Mouse (Mus musculus) right cerebral cortex, postnatal 36 days (tissue): Measurements from ENCODE around the gene Zranb2.
A peak's percentile ranks its signal among the peaks of the same experiment; 100 is the strongest.

Experiments used
- DNase-seq, 2 experiments: peaks; one replicate each; pipeline ENCODE4 v3.0.0; 2022; ENCODE audit warnings: low spot score in 2 of 2, mixed read lengths in 1 of 2

Zranb2 gene

DNA sequence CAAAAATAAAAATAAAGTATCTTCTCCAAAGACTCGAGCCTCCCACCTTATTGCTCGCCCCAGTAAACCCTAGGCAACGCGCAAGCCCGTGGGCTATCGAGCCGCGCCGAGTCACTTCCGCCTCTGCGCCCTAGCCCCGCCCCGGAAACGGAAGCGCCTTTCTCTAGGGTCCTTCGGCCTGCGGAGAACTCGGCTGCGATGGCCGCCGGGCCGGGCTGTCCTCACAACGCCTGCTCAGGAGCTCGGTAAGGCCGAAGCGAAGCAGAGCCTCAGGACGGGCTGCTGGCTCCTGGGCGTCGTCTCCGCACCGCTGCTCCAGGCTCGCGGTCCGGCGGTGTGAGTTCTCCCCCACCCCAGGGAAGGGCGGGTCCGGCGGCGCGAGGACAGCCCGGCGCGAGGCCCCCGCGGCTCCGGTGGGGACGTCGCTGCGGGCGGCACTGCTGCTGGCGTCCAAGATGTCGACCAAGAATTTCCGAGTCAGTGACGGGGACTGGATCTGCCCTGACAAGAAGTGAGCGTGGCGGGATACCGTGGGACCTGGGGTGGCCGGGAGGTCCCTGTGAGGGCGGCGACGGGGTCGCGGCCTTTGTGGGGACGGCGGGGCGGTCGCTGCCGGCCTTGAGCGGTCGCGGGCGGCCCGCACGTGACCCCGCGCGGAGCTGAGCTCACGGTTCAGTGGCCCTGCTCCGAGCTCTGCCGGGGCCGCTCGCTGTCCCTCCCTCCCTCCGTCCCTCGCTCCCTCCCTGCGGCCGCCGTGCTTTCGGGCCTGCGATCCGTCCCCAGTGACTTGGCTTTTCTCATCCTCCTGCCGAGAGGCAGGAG is at the start of gene Zranb2:
Gene Zranb2 (plus strand): TSS at position 197 of the 822 bp plus-strand sequence.
- peak; percentile 89 to 90 for DNase-seq

GRCm38 (mm10) chr3:157492043-157492442 is 41.9 kb upstream of the Zranb2 start:
- no peak for DNase-seq

DNA sequence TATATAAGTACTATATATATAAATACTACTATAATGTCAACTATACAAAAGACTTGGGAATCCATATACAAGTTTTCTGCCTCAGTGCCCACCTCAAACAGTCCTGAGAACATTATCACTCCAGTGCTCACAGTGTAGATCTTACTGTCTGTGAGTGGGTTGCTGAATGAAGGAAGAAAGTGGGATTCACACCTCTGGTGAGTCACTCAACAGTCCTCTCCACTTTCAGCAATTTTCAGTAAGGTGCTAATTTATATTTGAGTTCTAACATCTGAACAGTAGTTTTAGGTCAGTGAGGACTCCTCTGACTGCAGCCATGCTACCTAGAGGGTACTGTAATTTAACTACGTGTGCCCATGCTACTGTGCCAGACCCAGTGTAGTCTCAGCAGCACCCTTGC is 31.7 kb upstream of the Zranb2 start:
- DNase-seq, result no peak

GRCm38 (mm10) chr3:157514116-157514796 is 19.7 kb upstream of the Zranb2 start:
- DNase-seq, result no peak

DNA sequence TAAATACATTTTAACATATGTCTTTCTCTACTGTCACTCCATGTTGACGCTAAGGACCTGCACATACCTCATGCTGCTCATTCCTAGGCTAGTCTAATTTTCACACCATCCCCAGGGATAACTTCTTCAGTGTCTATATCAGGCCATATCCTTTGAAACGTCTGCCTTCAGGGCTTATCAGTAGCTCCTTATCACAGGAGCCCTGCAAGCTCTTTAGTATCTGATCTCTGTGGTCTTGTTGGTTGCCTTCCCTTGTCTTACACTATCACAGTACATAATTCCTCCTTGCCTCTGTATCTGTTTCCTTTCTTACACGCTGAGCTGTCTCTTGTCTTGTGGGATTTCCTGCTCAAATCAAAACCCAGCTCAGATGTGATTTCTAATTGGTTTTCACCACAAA is 17.5 kb upstream of the Zranb2 start:
- no peak for DNase-seq

DNA sequence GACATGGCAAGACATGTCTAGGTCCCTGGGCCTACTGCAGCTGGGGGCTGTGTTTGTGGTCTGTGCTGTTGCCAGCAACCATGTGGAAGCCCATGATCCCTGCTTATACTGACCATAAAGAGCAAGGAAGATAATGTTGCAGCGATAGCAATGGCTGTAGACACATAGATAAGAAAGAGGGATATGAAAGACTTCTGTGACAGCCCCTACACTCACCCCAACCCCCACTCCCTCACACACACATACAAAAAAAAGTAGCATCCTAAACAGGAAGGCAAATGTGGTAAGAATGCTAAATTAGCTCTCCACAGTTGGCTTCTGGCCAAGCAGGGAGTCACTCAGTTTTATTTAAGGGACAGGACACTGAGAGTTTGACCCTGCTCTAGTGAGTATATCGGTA is 16.0 kb upstream of the Zranb2 start:
- no peak for DNase-seq

GRCm38 (mm10) chr3:157520433-157520832 is 13.5 kb upstream of the Zranb2 start:
- peak; percentile 49 to 61 for DNase-seq

DNA sequence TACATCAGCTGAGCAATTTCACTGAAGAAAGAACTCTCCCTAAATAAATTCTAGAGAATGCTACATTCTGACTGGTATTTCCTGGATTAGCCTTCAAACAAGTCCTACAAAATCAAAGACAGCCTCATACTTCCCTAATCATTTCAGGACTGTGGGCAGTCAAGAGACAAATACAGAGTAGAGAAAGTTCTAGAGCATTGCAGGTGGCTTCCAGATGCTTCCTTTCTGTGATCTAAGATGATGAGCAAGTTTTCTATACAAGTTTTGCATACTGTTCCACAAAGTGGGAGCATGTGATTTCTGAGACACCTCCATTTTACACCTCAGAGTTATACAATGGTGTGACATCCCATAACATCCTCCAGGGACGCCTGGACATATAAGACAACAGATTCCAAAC is 10.1 kb upstream of the Zranb2 start:
- no peak for DNase-seq

DNA sequence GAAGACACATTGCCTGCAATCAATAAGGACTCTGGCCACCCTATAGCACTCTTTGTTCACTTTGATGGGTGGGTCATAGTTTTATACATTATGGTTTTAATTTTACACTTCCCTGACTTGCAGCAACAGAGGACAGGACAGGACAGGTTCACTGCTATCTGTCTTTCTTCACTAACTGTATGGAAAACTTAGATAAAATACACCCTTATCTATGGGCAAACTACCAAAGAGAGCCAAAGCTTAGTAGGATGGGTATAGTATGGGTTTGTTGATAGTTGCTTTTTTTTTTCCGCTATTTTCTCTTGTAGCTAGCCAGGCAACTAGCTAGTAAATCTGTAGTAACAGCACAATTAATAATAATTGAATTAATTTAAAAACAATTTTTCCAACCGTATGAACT is 2.4 kb upstream of the Zranb2 start:
- DNase-seq, result no peak

GRCm38 (mm10) chr3:157534786-157535415 is 941 bp downstream of the Zranb2 start:
- no peak for DNase-seq

DNA sequence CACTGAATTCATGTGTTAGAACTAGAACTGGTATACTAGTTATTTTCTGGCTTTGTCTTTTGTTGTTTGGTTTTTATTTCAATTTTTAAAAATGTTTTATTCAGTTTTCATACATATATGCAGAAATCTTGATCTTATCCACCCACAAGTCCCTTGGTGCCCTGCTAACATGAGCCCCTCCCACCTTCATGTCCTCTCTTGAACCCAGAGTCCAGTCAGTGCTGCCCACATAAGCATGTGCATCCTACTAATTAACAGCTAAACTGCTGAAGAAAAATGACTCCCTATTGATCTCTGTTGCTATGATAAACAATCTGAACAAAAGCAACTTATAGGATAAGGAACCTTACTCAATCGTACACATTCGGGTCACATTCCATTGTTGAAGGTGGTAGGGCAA is 15.4 kb downstream of the Zranb2 start:
- no peak for DNase-seq

- DNase-seq, result no peak
These were observed 16.0 kb downstream of the Zranb2 start for GRCm38 (mm10) chr3:157549758-157550600.

DNA sequence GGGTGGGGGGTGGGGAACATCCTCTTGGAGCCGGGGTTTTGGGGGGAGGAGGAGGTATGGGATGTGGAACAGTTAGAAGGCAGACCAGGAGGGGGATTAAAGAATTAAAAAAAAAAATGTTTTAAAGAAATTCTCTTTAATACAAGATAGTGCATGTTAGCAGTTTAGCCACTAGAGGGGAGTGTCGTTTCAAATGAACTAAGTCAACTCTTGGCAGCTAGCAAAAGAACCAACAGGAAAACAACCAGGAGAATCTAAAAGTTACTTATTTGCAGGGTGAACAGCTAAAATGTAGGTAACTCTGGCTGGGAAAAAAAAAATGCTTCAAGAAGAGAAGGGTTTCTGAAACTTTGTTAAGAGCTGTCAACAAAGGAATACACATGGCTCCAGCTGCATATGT is 31.2 kb downstream of the Zranb2 start:
- no peak for DNase-seq

GRCm38 (mm10) chr3:157566725-157567565 is 33.0 kb downstream of the Zranb2 start, which contains the start of gene Ptger3:
Ptger3 (plus strand) TSS chr3:157566892.
- peak; percentile 38 to 58 for DNase-seq

GRCm38 (mm10) chr3:157567566-157568132 is 33.7 kb downstream of the Zranb2 start:
- DNase-seq, result no peak

- no peak for DNase-seq
These were observed 38.1 kb downstream of the Zranb2 start for GRCm38 (mm10) chr3:157572011-157572410.

DNA sequence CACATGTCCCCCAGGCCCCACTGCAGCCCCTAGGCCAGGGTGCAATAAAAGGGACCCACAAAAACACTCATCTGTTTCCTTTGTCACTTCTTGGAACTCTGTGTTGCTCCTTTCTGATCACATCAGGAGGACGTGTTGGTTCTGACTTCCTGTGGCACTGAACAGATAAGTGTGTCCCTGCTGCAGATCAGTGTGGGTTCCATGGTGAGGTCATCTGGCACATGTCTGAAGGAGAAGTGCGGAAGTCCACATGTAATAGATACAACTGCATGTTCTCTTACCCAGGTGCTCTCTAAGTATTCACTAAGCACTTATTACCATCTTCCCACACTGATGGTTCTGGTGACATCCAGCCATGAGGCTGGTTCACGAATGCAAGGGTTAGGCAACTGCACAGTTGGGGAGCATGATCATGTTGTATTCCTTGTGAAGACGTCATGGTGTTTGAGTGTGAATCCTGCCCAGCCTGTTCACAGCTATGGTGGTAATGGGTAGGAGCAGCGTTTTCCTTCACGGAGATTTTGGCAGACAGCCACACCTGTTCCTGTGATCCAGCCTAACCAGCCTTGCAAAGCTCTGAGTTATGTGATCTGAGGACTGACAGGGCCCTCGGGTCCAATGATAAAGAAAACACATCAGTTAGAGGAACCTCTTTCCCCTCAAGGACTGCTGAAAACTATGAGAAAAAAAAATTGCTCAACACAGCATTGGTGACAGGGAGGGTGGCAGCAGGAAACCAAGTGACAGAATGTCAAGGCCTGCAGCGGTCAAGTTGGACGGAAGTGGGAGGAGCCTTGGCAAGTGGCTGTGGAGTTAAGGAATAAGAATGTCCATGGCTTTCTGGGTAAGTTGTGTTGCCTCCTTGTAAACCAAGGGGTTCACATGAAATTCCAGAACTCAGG is 41.7 kb downstream of the Zranb2 start:
- DNase-seq, result no peak

DNA sequence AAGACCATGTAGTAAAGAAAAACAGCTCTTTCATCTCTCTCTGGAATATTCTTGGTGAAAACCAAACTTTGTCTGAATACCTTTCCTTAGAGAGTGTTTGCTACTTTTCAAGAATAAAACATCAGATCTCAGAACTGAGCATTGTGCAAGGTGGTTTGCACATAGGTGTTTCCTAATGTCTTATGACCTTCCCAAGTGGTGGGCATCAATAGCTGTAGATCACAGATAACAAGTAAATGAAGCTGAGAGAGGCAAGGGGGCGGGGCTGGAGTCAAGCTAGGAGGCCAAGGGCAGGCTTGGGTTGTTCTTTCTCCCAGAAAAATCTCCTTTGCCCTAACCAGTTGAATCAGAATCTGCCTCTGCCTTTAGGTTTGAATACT is 42.4 kb downstream of the Zranb2 start:
- DNase-seq, result no peak

DNA sequence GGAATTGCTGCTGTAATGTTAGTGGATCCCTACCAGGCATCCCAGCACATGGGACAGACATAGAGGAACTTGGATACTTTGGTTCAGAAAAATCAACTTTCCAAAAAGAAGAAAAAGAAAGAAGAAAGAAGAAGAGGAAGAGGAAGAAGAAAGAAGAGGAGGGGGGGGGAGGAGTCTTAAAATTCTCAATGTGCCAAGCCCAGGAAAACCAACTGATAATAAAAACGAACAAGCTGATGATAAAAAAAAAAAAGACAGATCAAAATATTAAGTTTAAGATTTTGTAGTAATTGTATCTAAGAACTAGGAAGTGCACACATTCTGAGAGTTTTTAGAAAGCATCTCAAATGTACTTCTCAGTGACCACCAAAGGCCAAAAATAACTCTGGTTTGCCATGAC is 42.9 kb downstream of the Zranb2 start:
- DNase-seq, result no peak
